8 mouse cellular contexts compared by ENCODE assay signal in genomic region chr4:133814804-133815515, GRCm38 (mm10). TPM values are rescaled to one million over a fixed set of nuclear protein-coding genes. Genes with fewer than 3 reads are reported as not detected.
DNase-seq lines count a peak whose midpoint lies in the region; ATAC-seq lines count a peak whose summit lies in the region.

No protein-coding gene starts in this region.

- H3K9me3 ChIP-seq in forebrain, embryonic 13.5 days (replicated peaks) = no peaks in the 10 kb centered on the region
- no peaks in the 10 kb centered on the region for H3K9me3 ChIP-seq in liver, embryonic 11.5 days (ENCODE audit: control insufficient read depth, low read length)
- no peaks in the 10 kb centered on the region for H3K9me3 ChIP-seq in neural tube, embryonic 15.5 days (replicated peaks)

- ATAC-seq in forebrain, embryonic 13.5 days = no peak
- ATAC-seq in liver, embryonic 11.5 days (replicated peaks; ENCODE audit: low FRiP score) = no peak
- no peak for ATAC-seq in neural tube, embryonic 15.5 days (ENCODE audit: low FRiP score)

- H3K4me2 ChIP-seq in forebrain, embryonic 13.5 days = peak overlapping the region; percentile 64
- peak overlapping the region; percentile 73 for H3K4me2 ChIP-seq in liver, embryonic 11.5 days
- H3K4me2 ChIP-seq in neural tube, embryonic 15.5 days = peak overlapping the region; percentile 63

- H3K27ac ChIP-seq in forebrain, embryonic 13.5 days = peak overlapping the region; percentile 99
- H3K27ac ChIP-seq in liver, embryonic 11.5 days (ENCODE audit: low read depth, low read length) = peak overlapping the region; percentile 100
- H3K27ac ChIP-seq in neural tube, embryonic 15.5 days (replicated peaks) = peak overlapping the region; percentile 98

- no peaks in the 10 kb centered on the region for H3K36me3 ChIP-seq in forebrain, embryonic 13.5 days (ENCODE audit: poor library complexity, severe bottlenecking)
- no peaks in the 10 kb centered on the region for H3K36me3 ChIP-seq in liver, embryonic 11.5 days (ENCODE audit: control insufficient read depth, insufficient read depth, low read length)
- H3K36me3 ChIP-seq in neural tube, embryonic 15.5 days = no peaks in the 10 kb centered on the region

- peaks cover 9% of the 10 kb centered on the region; the same call in 1 of the 2 replicates for H3K27me3 ChIP-seq in forebrain, embryonic 13.5 days
- no peaks in the 10 kb centered on the region for H3K27me3 ChIP-seq in liver, embryonic 11.5 days (replicated peaks; ENCODE audit: control insufficient read depth, insufficient read depth, low read length)
- H3K27me3 ChIP-seq in neural tube, embryonic 15.5 days (replicated peaks) = no peaks in the 10 kb centered on the region

- H3K4me1 ChIP-seq in forebrain, embryonic 13.5 days = peaks cover 24% of the 10 kb centered on the region
- H3K4me1 ChIP-seq in liver, embryonic 11.5 days (replicated peaks; ENCODE audit: control insufficient read depth, insufficient read depth, low read length) = peaks cover 19% of the 10 kb centered on the region
- peaks cover 20% of the 10 kb centered on the region for H3K4me1 ChIP-seq in neural tube, embryonic 15.5 days

- H3K4me3 ChIP-seq in forebrain, embryonic 13.5 days = peak overlapping the region; percentile 63
- peak overlapping the region; percentile 71 for H3K4me3 ChIP-seq in liver, embryonic 11.5 days (ENCODE audit: low read depth, low read length)
- H3K4me3 ChIP-seq in neural tube, embryonic 15.5 days (replicated peaks) = peak overlapping the region; percentile 70

- WGBS in forebrain, embryonic 13.5 days = 3% methylated on average over 25 of the region's 25 CpGs
- 15% methylated on average over 25 of the region's 25 CpGs for WGBS in liver, embryonic 11.5 days
- WGBS in neural tube, embryonic 15.5 days = 8% methylated on average over 25 of the region's 25 CpGs

- peak overlapping the region; percentile 86 for H3K9ac ChIP-seq in forebrain, embryonic 13.5 days
- H3K9ac ChIP-seq in liver, embryonic 11.5 days (ENCODE audit: low read depth, low read length) = peak overlapping the region; percentile 93
- H3K9ac ChIP-seq in neural tube, embryonic 15.5 days (replicated peaks) = 0 out of 2 replicates have a peak overlapping the region, but pooled peaks have one; percentile 74

- DNase-seq in kidney, adult 9 months = peak; percentile 44
- no peak for DNase-seq in kidney, postnatal 10 days
- peak; percentile 67 for DNase-seq in R1 (ENCODE audit: low read depth, low spot score)
- peak; percentile 44 for DNase-seq in liver, embryonic 11.5 days (ENCODE audit: low spot score)
- no peak for DNase-seq in gastrocnemius, adult 18-20 months (ENCODE audit: low spot score)
- DNase-seq in urinary bladder, adult 2 months (ENCODE audit: low spot score) = no peak

RNA-seq across cellular contexts. Expression of gene Arid1a, which starts 58.4 kb away (rescaled TPM):
- 44.7 and 48.9 TPM in 2 replicates for polyA plus RNA-seq in forebrain, embryonic 13.5 days (2015; fragmentation: Nextera tagmentation; extraction: Ambion mirVana)
- polyA plus RNA-seq in liver, embryonic 11.5 days (2014; fragmentation: Nextera tagmentation; extraction: Ambion mirVana) = 26.6 and 32.4 TPM in 2 replicates
- 26.9 and 28.7 TPM in 2 replicates for polyA plus RNA-seq in neural tube, embryonic 15.5 days (2015; fragmentation: Nextera tagmentation; extraction: Ambion mirVana)
- 10 to 100 TPM; 22.4 to 26.6 TPM for total RNA-seq in gastrocnemius, adult 18-20 months (2021)
- polyA plus RNA-seq in urinary bladder, adult 2 months (2012; rRNA removed) = 26.3 and 41.5 TPM in 2 replicates

Comparison
In these comparisons a context has a peak if more than half of its experiments do, and no peak if none do; other contexts are left out.
1. DNase-seq: peak in kidney, adult 9 months (single experiment), R1 (single experiment) and liver, embryonic 11.5 days (single experiment); none in kidney, postnatal 10 days (single experiment), gastrocnemius, adult 18-20 months (single experiment) and urinary bladder, adult 2 months (single experiment).
2. Peak in every context shown above with its lines, with median percentiles within 50 percentile points of each other: H3K27ac ChIP-seq, H3K4me2 ChIP-seq, H3K4me3 ChIP-seq and H3K9ac ChIP-seq.